Mouse (Mus musculus) myocyte (in vitro differentiated cells): Measurements from ENCODE around the gene Plekha7. TPM values are rescaled to one million over a fixed set of nuclear protein-coding genes. Genes with fewer than 3 reads are reported as not detected.

Experiments
- H3K27me3 ChIP-seq: one replicate; pipeline ENCODE4 v1.6.1; 2011; ENCODE audit not compliant: control insufficient read depth, insufficient read depth, insufficient read length
- H3K36me3 ChIP-seq: one replicate; pipeline ENCODE4 v1.6.1; 2011; ENCODE audit not compliant: control insufficient read depth, insufficient read depth
- H3K4me2 ChIP-seq: one replicate; pipeline ENCODE4 v1.6.1; 2011; ENCODE audit warnings: low read depth, control low read depth
- H3K4me3 ChIP-seq: one replicate; pipeline ENCODE4 v1.5.1; 2011; ENCODE audit warnings: mild to moderate bottlenecking, control low read depth, moderate library complexity
- H3K79me2 ChIP-seq: one replicate; pipeline ENCODE4 v1.6.1; 2011; ENCODE audit not compliant: control insufficient read depth, insufficient read depth
- H3ac ChIP-seq: one replicate; pipeline ENCODE4 v1.6.1; 2011; ENCODE audit not compliant: control insufficient read depth, insufficient read length
- CEBPB ChIP-seq: IDR thresholded peaks from 2 replicates; pipeline ENCODE4 v1.6.1; 2011; ENCODE audit warnings: mild to moderate bottlenecking, moderate library complexity; ENCODE audit not compliant: poor library complexity, insufficient read depth, severe bottlenecking
- E2F4 ChIP-seq: IDR thresholded peaks from one replicate; pipeline ENCODE4 v1.6.1; 2011; ENCODE audit warnings: mild to moderate bottlenecking, control low read depth, moderate library complexity; ENCODE audit not compliant: insufficient read depth
- MAX ChIP-seq: IDR thresholded peaks from one replicate; pipeline ENCODE4 v1.6.1; 2011; ENCODE audit warnings: low read depth, mild to moderate bottlenecking, control low read depth
- MYOD1 ChIP-seq, 3 experiments: IDR thresholded peaks; one replicate each; pipeline ENCODE4 v1.6.1; 2011; ENCODE audit warnings: control low read depth in 2 of 3, low read depth in 2 of 3, mild to moderate bottlenecking in 2 of 3, moderate library complexity in 1 of 3; ENCODE audit not compliant: insufficient read length in 2 of 3, control insufficient read depth in 1 of 3
- MYOG ChIP-seq, 3 experiments: IDR thresholded peaks; one replicate each; pipeline ENCODE4 v1.6.1; 2011; ENCODE audit warnings: control low read depth in 2 of 3, low read depth in 2 of 3, mild to moderate bottlenecking in 2 of 3; ENCODE audit not compliant: insufficient read length in 2 of 3, control insufficient read depth in 1 of 3, insufficient read depth in 1 of 3
- POLR2A ChIP-seq: IDR thresholded peaks from one replicate; pipeline ENCODE4 v1.6.1; 2011; ENCODE audit warnings: low read depth, mild to moderate bottlenecking, control low read depth, moderate library complexity; ENCODE audit not compliant: insufficient read length
- POLR2AphosphoS2 ChIP-seq: IDR thresholded peaks from one replicate; pipeline ENCODE4 v1.6.1; 2011; ENCODE audit warnings: low read depth, control low read depth; ENCODE audit not compliant: insufficient read length
- REST ChIP-seq: IDR thresholded peaks from one replicate; pipeline ENCODE4 v1.6.1; 2011; ENCODE audit warnings: mild to moderate bottlenecking, control low read depth, moderate library complexity; ENCODE audit not compliant: insufficient read depth, insufficient read length
- SRF ChIP-seq: IDR thresholded peaks from one replicate; pipeline ENCODE4 v1.6.1; 2011; ENCODE audit warnings: low read depth; ENCODE audit not compliant: control insufficient read depth, insufficient read length
- TCF12 ChIP-seq: IDR thresholded peaks from one replicate; pipeline ENCODE4 v1.6.1; 2011; ENCODE audit warnings: mild to moderate bottlenecking, control low read depth; ENCODE audit not compliant: poor library complexity, insufficient read depth, severe bottlenecking
- TCF3 ChIP-seq: IDR thresholded peaks from one replicate; pipeline ENCODE4 v1.6.1; 2011; ENCODE audit warnings: low read depth, control low read depth; ENCODE audit not compliant: insufficient read length
- USF1 ChIP-seq: IDR thresholded peaks from one replicate; pipeline ENCODE4 v1.6.1; 2011; ENCODE audit warnings: low read depth, mild to moderate bottlenecking, control low read depth, moderate library complexity
- polyA plus RNA-seq: library from polyadenylated mRNA; unstranded; fragments of >200 nt; fragmentation: generic; extraction: Trizol; gene quantifications from one replicate; pipeline ENCODE4 v1.2.1, GENCODE M21; 2012; ENCODE audit warnings: missing spikeins

The Plekha7 gene
- polyA plus RNA-seq, 1 experiment: 2.6 TPM

DNA sequence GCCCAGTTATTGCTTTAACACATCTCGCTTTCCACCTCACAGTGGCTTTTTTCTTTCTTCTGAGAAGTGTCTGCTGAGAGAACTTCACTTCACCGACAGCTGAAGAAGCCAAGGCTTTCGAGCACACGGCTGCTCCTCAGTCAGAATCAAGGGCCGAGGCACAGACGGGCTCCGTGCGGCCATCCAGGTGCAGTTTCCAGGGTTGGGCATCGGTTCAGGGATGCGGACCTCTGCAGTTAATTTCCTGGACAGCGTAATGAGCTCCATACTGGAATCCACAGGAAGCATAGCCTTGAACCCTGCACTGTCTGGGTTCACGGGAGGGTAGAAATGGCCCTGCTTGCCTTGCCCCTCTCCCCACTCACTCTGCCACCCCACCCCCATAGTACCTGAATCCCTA is 184.1 kb downstream of the Plekha7 start:
- H3K27me3 ChIP-seq: peaks cover 16% of the 10 kb centered on the region
- no peak overlapping the region for H3K4me3 ChIP-seq
- H3K79me2 ChIP-seq: no peaks in the 10 kb centered on the region
- TF ChIP-seq MYOD1 (IDR thresholded peaks at IDR 0.05; ENCODE audit: control insufficient read depth in 1 of 3, insufficient read length in 2 of 3, low read depth in 2 of 3) (no peak), TCF3 (no peak), TCF12 (no peak), USF1 (no peak), MYOG (IDR thresholded peaks at IDR 0.05; ENCODE audit: control insufficient read depth in 1 of 3, insufficient read depth in 1 of 3, insufficient read length in 2 of 3, low read depth in 2 of 3) (no peak), E2F4 (no peak), POLR2AphosphoS2 (no peak), SRF (no peak), REST (no peak), CEBPB (no peak), MAX (no peak), POLR2A (no peak)
- H3ac ChIP-seq: no peak overlapping the region
- no peak overlapping the region for H3K4me2 ChIP-seq
- H3K36me3 ChIP-seq: no peaks in the 10 kb centered on the region

DNA sequence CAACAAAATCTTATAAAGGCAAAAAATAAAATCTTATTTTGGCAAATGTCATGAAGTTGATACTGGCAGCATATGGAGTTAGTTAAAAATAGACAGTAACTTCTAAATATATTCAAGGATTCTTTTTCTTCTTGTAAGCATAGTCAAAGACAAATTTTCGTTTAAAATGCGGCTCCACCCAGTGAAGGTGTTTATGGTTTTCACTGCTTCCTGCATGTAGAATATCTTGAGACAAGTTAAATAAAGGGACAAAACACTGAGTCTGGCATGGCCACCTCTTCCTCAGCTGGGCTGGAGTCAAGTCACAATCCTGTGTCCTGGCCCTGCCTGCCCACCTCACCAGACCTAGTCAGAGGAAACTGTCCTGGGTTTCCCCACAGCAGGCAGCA is 184.6 kb downstream of the Plekha7 start:
- H3K4me2 ChIP-seq: no peak overlapping the region
- no peak overlapping the region for H3K4me3 ChIP-seq
- H3K79me2 ChIP-seq: no peaks in the 10 kb centered on the region
- TF ChIP-seq POLR2A: no peak
- TF ChIP-seq MYOG (IDR thresholded peaks at IDR 0.05; ENCODE audit: control insufficient read depth in 1 of 3, insufficient read depth in 1 of 3, insufficient read length in 2 of 3, low read depth in 2 of 3): no peak
- TF ChIP-seq MAX: no peak
- TF ChIP-seq E2F4: no peak
- TF ChIP-seq MYOD1 (IDR thresholded peaks at IDR 0.05; ENCODE audit: control insufficient read depth in 1 of 3, insufficient read length in 2 of 3, low read depth in 2 of 3): no peak
- peaks cover 16% of the 10 kb centered on the region for H3K27me3 ChIP-seq
- H3ac ChIP-seq: no peak overlapping the region
- H3K36me3 ChIP-seq: no peaks in the 10 kb centered on the region

DNA sequence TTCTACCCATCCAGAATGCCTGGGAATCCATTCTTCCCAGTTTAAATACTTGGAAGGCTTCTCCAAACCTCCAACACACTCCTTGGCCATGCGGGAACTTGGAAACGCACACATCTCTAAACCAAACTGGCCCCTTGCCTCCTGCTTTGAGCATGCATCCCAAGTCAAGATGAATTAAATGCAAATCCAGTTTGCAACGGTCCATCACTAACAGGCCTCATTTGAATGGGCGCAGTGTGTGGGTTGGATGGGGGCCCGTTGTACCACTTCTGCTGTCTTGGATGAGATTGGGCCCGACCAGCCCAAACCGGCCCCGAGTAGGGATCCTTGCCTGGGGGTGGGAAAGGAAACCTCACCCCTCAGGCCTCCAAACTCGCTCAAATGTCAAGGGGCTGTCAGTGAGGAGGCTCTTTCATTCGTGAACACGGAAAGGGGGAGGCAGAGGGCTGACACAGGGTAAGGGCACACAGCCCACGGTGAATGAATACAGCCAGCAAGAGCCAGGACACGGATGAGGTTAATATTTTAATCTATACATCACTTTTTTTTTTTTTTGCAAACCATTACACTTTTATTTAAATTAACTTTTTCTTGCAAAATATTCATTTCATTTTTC is 185.1 kb downstream of the Plekha7 start:
- TF ChIP-seq TCF3 (no peak), REST (no peak), MYOD1 (IDR thresholded peaks at IDR 0.05; ENCODE audit: control insufficient read depth in 1 of 3, insufficient read length in 2 of 3, low read depth in 2 of 3) (no peak), MAX (no peak), SRF (no peak), E2F4 (no peak), CEBPB (no peak), MYOG (IDR thresholded peaks at IDR 0.05; ENCODE audit: control insufficient read depth in 1 of 3, insufficient read depth in 1 of 3, insufficient read length in 2 of 3, low read depth in 2 of 3) (no peak), TCF12 (no peak), POLR2A (no peak), POLR2AphosphoS2 (no peak), USF1 (no peak)
- peaks cover 16% of the 10 kb centered on the region for H3K27me3 ChIP-seq
- no peaks in the 10 kb centered on the region for H3K36me3 ChIP-seq
- no peak overlapping the region for H3K4me3 ChIP-seq
- no peak overlapping the region for H3ac ChIP-seq
- H3K79me2 ChIP-seq: no peaks in the 10 kb centered on the region
- H3K4me2 ChIP-seq: no peak overlapping the region

DNA sequence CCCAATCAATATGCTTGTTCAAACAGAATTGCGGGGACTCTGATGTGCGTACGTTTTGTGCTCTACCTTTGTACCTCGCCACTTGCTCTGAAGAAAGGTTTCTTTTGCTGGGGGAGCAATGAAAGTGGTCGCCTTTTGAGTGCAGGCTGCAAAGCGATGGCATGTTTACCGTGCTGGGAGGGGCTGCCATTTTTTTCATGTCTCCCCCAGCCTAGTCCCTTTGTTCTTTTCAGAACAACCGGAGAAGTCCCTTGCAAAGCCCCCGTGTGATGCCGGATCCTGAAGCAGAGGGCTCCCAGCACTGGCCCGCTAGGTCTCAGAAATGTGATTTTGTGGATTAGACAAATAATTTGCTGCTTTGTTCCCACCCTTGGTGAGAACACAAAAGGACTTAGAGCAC is 187.0 kb downstream of the Plekha7 start:
- Histone ChIP-seq H3K4me3 (no peak overlapping the region), H3ac (no peak overlapping the region), H3K79me2 (no peaks in the 10 kb centered on the region), H3K36me3 (no peaks in the 10 kb centered on the region), H3K4me2 (no peak overlapping the region), H3K27me3 (peaks cover 10% of the 10 kb centered on the region)
- no peak for TF ChIP-seq MYOG (IDR thresholded peaks at IDR 0.05; ENCODE audit: control insufficient read depth in 1 of 3, insufficient read depth in 1 of 3, insufficient read length in 2 of 3, low read depth in 2 of 3)

DNA sequence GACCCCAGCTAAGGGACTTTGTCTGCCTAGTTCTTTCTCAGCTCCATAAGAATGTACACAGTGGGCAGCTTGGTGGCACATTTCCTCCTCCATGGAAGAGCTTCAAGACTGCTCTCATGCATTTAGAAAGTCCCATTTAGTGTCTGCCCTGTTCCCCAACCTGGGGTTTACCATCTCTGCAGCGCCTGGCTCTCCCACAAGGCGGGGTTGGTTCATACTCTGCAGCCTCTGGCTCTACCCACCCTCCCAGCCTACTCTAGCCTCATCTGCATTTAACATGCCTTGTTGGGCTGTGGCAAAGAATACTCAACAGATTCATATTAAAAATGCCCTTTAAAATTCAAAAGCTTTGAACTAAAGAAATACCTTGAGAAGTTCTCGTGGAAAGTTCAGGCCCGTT is 187.4 kb downstream of the Plekha7 start:
- Histone ChIP-seq H3ac (no peak overlapping the region), H3K27me3 (peaks cover 8% of the 10 kb centered on the region), H3K36me3 (no peaks in the 10 kb centered on the region), H3K79me2 (no peaks in the 10 kb centered on the region), H3K4me3 (no peak overlapping the region), H3K4me2 (no peak overlapping the region)
- TF ChIP-seq REST (no peak), MAX (no peak), MYOG (IDR thresholded peaks at IDR 0.05; ENCODE audit: control insufficient read depth in 1 of 3, insufficient read depth in 1 of 3, insufficient read length in 2 of 3, low read depth in 2 of 3) (no peak)
